Mouse (Mus musculus): ENCODE results near the gene Mapkapk2.

DNA sequence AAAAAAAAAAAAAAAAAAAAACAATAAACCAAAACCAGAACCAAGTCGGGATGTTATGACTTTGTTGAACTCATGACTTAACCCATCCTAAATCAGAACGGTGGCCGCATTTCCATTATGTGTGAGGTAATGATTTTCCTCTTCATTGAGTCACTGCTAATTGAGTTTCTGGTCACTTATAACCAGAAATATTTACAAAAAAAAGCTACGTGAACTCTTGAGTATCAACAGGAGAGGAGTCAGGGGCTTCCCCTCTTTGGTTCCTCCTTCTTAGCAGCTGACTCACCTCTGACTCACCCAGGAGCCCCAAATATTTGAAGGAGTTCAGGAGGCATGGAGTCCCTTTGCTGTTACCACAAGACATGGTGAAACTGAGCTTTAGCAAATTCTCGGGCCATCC, 59.6 kb downstream of the Mapkapk2 start:
- TF ChIP-seq EP300 (IDR thresholded peaks at IDR 0.05; ENCODE audit: low read depth) (no peak), CTCF (IDR thresholded peaks at IDR 0.05; ENCODE audit: low read depth) (no peak)

Data from liver, postnatal 0 days (tissue).